Comparison of ENCODE assay signal across 12 mouse cellular contexts in the genomic region with DNA sequence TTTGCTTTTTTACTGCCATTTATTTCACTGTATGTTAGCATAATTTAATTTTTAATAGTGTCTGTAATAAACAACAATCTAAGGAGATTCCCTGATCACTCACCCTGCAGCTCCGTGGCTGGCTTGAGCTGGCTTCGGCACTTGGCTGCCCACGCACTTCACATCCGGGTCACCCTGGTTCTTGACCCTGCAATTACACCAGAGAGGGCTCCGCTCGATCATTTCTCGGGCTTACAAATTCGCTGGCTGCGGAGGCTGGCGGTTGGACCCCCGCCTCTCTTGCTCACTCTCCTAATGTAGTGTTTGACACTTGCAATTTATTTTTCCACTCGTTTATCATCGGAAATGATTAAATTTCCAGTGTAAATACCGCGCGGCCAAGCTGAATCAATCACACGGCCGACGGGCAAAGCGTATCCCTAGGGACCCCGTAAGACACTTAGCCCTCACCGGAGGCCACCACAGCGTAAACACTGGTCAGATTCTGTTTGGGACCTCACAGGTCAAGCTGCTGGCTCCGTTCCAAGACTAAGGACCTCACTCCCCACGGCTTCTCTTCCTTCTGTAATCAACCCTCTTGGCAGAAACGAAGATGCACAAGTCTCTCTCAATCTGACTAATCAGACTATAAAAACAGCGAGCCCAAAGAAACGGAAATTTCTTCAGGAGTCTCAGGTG.
DNase-seq lines count a peak whose midpoint lies in the region; ATAC-seq and TF ChIP-seq lines count a peak whose summit lies in the region.
"Had no signal": no experiment of that assay in that cellular context is flagged by ENCODE, and none has a peak within 500 bp of the region (broad histone marks: within the 10 kb centered on the region; RNA-seq: fewer than 3 reads in every experiment).

No protein-coding gene starts in this region.

- no peaks in the 10 kb centered on the region for H3K36me3 ChIP-seq in lung, embryonic 14.5 days (ENCODE audit: insufficient read depth)
- H3K36me3 ChIP-seq in kidney, embryonic 14.5 days (ENCODE audit: control insufficient read depth, insufficient read depth, low read length), result no peaks in the 10 kb centered on the region
- H3K36me3 ChIP-seq in heart, embryonic 11.5 days (ENCODE audit: control insufficient read depth, insufficient read depth, low read length), result no peaks in the 10 kb centered on the region
- H3K36me3 ChIP-seq: midbrain, embryonic 10.5 days had no signal

- WGBS in lung, embryonic 14.5 days, result 31% methylated on average over 28 of the region's 28 CpGs
- 28% methylated on average over 28 of the region's 28 CpGs for WGBS in kidney, embryonic 14.5 days
- 64% methylated on average over 28 of the region's 28 CpGs for WGBS in heart, embryonic 11.5 days (ENCODE audit: insufficient replicate concordance)

- no peaks in the 10 kb centered on the region for H3K4me1 ChIP-seq in lung, embryonic 14.5 days (ENCODE audit: insufficient read depth)
- H3K4me1 ChIP-seq in kidney, embryonic 14.5 days (ENCODE audit: control insufficient read depth, insufficient read depth, low read length), result no peaks in the 10 kb centered on the region
- H3K4me1 ChIP-seq in heart, embryonic 11.5 days (ENCODE audit: control insufficient read depth, insufficient read depth, low read length), result no peaks in the 10 kb centered on the region

- no peak overlapping the region for H3K9ac ChIP-seq in lung, embryonic 14.5 days
- H3K9ac ChIP-seq in kidney, embryonic 14.5 days (ENCODE audit: low read depth, low read length), result no peak overlapping the region
- no peak overlapping the region for H3K9ac ChIP-seq in heart, embryonic 11.5 days (ENCODE audit: low read depth, low read length)

- ATAC-seq in lung, embryonic 14.5 days (ENCODE audit: insufficient read depth), result no peak
- ATAC-seq in kidney, embryonic 14.5 days (ENCODE audit: low FRiP score, low TSS enrichment), result peak; percentile 73; the same call in 1 of the 2 replicates
- ATAC-seq in heart, embryonic 11.5 days (replicated peaks; ENCODE audit: insufficient number of reproducible peaks, low FRiP score, low TSS enrichment), result no peak
- ATAC-seq: CD4-positive, CD25-positive, alpha-beta regulatory T cell, adult 4 months had no signal

- no peak overlapping the region for H3K27ac ChIP-seq in lung, embryonic 14.5 days (ENCODE audit: low read depth)
- no peak overlapping the region for H3K27ac ChIP-seq in kidney, embryonic 14.5 days (ENCODE audit: low read depth, low read length)
- H3K27ac ChIP-seq in heart, embryonic 11.5 days (ENCODE audit: low read depth, low read length), result no peak overlapping the region
- H3K27ac ChIP-seq: midbrain, embryonic 10.5 days had no signal

- H3K4me3 ChIP-seq in lung, embryonic 14.5 days (ENCODE audit: low read depth, low read length), result no peak overlapping the region
- no peak overlapping the region for H3K4me3 ChIP-seq in kidney, embryonic 14.5 days (ENCODE audit: low read length)
- no peak overlapping the region for H3K4me3 ChIP-seq in heart, embryonic 11.5 days (ENCODE audit: low read depth, low read length)
- H3K4me3 ChIP-seq: midbrain, embryonic 10.5 days had no signal

- peak; percentile 36 for DNase-seq in lung, embryonic 14.5 days
- DNase-seq in lung, postnatal 4 days, result no peak
- peak; percentile 35 for DNase-seq in embryo, embryonic 10.5 days (ENCODE audit: low spot score)
- DNase-seq in retina, embryonic 14.5 days (ENCODE audit: low spot score), result peak; percentile 29
- DNase-seq in adipocyte (ENCODE audit: low spot score), result no peak
- DNase-seq: adrenal gland, postnatal 36 days; lung, adult 2 months; thymus, postnatal 14 days had no signal

- H3K27me3 ChIP-seq in lung, embryonic 14.5 days (ENCODE audit: insufficient read depth, low read length), result no peaks in the 10 kb centered on the region
- no peaks in the 10 kb centered on the region for H3K27me3 ChIP-seq in kidney, embryonic 14.5 days (ENCODE audit: control insufficient read depth, insufficient read depth, low read length)
- H3K27me3 ChIP-seq in heart, embryonic 11.5 days (ENCODE audit: control insufficient read depth, insufficient read depth, low read length), result no peaks in the 10 kb centered on the region

- no peak for TF ChIP-seq CTCF in lung, embryonic 14.5 days (IDR thresholded peaks at IDR 0.05; ENCODE audit: low read depth)

- H3K9me3 ChIP-seq in lung, embryonic 14.5 days (ENCODE audit: low read depth, low read length), result no peaks in the 10 kb centered on the region
- no peaks in the 10 kb centered on the region for H3K9me3 ChIP-seq in kidney, embryonic 14.5 days (ENCODE audit: control insufficient read depth, low read length)
- no peaks in the 10 kb centered on the region for H3K9me3 ChIP-seq in heart, embryonic 11.5 days (replicated peaks; ENCODE audit: control insufficient read depth, low read length)

- H3K4me2 ChIP-seq in lung, embryonic 14.5 days, result peak overlapping the region; percentile 20; the same call in 1 of the 2 replicates
- H3K4me2 ChIP-seq in kidney, embryonic 14.5 days (replicated peaks; ENCODE audit: low read depth, low read length), result peak overlapping the region; percentile 43
- no peak overlapping the region for H3K4me2 ChIP-seq in heart, embryonic 11.5 days

Comparison
In these comparisons a context has a peak if more than half of its experiments do, and no peak if none do; other contexts are left out.
1. DNase-seq: peak in lung, embryonic 14.5 days (single experiment), embryo, embryonic 10.5 days (single experiment) and retina, embryonic 14.5 days (single experiment); none in lung, postnatal 4 days (0 of 2) and adipocyte (single experiment).